Mouse (Mus musculus): ENCODE results near the gene Xpnpep1.

GRCm38 (mm10) chr19:53053355-53053754 lies 13.3 kb upstream of the Xpnpep1 start:
- no peak for TF ChIP-seq ZC3H11A (IDR thresholded peaks at IDR 0.05; ENCODE audit: low read depth, low read length)
- TF ChIP-seq CTCF (conservative IDR thresholded peaks at IDR 0.05 in 1 of 2, IDR thresholded peaks at IDR 0.05 in 1 of 2; ENCODE audit: low read depth in 2 of 2, low read length in 2 of 2), result no peak
- no peak for TF ChIP-seq POLR2A (IDR thresholded peaks at IDR 0.05; ENCODE audit: low read depth, low read length)
- no peak for TF ChIP-seq EP300 (IDR thresholded peaks at IDR 0.05; ENCODE audit: low read length)
- no peak for TF ChIP-seq RCOR1 (conservative IDR thresholded peaks at IDR 0.05; ENCODE audit: low read depth, low read length)
- TF ChIP-seq BHLHE40 (IDR thresholded peaks at IDR 0.05; ENCODE audit: low read depth, low read length), result peak; percentile 63
- TF ChIP-seq TCF12 (IDR thresholded peaks at IDR 0.05; ENCODE audit: low read depth, low read length), result no peak
- no peak for TF ChIP-seq MAFK (IDR thresholded peaks at IDR 0.05; ENCODE audit: insufficient replicate concordance, low read length)
- no peak for TF ChIP-seq ZKSCAN1 (IDR thresholded peaks at IDR 0.05; ENCODE audit: borderline replicate concordance, low read depth, low read length)
- TF ChIP-seq USF1 (IDR thresholded peaks at IDR 0.05; ENCODE audit: low read depth, low read length), result no peak
- TF ChIP-seq PAX5 (IDR thresholded peaks at IDR 0.05; ENCODE audit: low read length), result no peak
- no peak for TF ChIP-seq MAX (IDR thresholded peaks at IDR 0.05; ENCODE audit: low read length)
